Mouse (Mus musculus): ENCODE measurements around the gene Nxnl1. TPM values are rescaled to one million over a fixed set of nuclear protein-coding genes. Genes with fewer than 3 reads are reported as not detected.
"Not testable (repeated sequence)": the region's sequence is repeated elsewhere in the genome, so short reads cannot be mapped to it uniquely, and the experiment has no call there.

Nxnl1 gene
- total and polyA plus RNA-seq, 2 experiments from 2014 or later: not detected

DNA sequence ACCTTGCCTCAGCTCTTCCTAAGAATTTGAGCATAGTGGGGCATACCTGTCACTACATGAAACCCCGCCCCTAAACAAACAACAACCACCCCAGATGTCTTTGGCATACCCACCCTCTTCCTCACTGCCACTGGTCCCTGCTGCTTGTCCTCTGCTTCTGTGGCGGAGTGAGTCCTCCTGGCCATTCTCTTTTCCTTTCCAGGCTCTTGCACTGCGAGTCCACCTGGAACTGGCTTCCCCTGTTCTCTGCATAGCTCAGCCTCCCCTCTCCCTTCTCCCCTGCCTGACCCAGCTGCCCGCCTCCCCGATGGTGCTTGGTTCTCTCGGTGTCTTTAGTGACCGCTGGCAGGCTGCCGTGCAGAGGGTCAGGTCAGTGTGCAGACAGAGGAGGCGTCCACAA lies 22.6 kb downstream of the Nxnl1 start:
- WGBS: 91% methylated on average over 9 of the region's 9 CpGs
- TF ChIP-seq CTCF (IDR thresholded peaks at IDR 0.05; ENCODE audit: low read depth): no peak
- DNase-seq (no peak), ATAC-seq (no peak)
- no peaks in the 10 kb centered on the region for H3K4me1 ChIP-seq (ENCODE audit: insufficient read depth)
- H3K27me3 ChIP-seq (ENCODE audit: insufficient read depth, low read length): no peaks in the 10 kb centered on the region
- peak overlapping the region; percentile 74; the same call in 1 of the 2 replicates for H3K9ac ChIP-seq
- peak overlapping the region; percentile 75 for H3K4me3 ChIP-seq (ENCODE audit: low read depth, low read length)
- no peak overlapping the region for H3K27ac ChIP-seq (ENCODE audit: low read depth, low read length)
- H3K36me3 ChIP-seq (ENCODE audit: insufficient read depth): peaks cover 31% of the 10 kb centered on the region
- H3K9me3 ChIP-seq (ENCODE audit: low read length): no peaks in the 10 kb centered on the region
- H3K4me2 ChIP-seq (ENCODE audit: low read depth): peak overlapping the region; percentile 90

- H3K4me1 ChIP-seq (ENCODE audit: insufficient read depth): no peaks in the 10 kb centered on the region
- peak within 1 kb of the TSS; percentile 74 for H3K9ac ChIP-seq
- ATAC-seq (peak; percentile 97), DNase-seq (peak; percentile 98)
- TF ChIP-seq CTCF (IDR thresholded peaks at IDR 0.05; ENCODE audit: low read depth): no peak
- H3K27ac ChIP-seq (ENCODE audit: low read depth, low read length): 0 out of 2 replicates have a peak within 1 kb of the TSS, but pooled peaks have one; percentile 31
- H3K4me2 ChIP-seq (ENCODE audit: low read depth): peak within 1 kb of the TSS; percentile 90
- 0% methylated on average over 51 of the region's 55 CpGs for WGBS
- H3K4me3 ChIP-seq (ENCODE audit: low read depth, low read length): peak within 1 kb of the TSS; percentile 75
- no peaks in the 10 kb centered on the region for H3K27me3 ChIP-seq (ENCODE audit: insufficient read depth, low read length)
- H3K9me3 ChIP-seq (ENCODE audit: low read length): no peaks in the 10 kb centered on the region
- H3K36me3 ChIP-seq (ENCODE audit: insufficient read depth): peaks cover 24% of the 10 kb centered on the region
Measured at GRCm38 (mm10) chr8:71542632-71543343, 23.6 kb downstream of the Nxnl1 start, which contains the start of gene Mvb12a. Gene Mvb12a (plus strand): TSS chr8:71542922.

- DNase-seq (peak; percentile 29), ATAC-seq (peak; percentile 47; the same call in 1 of the 2 replicates)
- no peaks in the 10 kb centered on the region for H3K9me3 ChIP-seq (ENCODE audit: low read length)
- no peaks in the 10 kb centered on the region for H3K36me3 ChIP-seq (ENCODE audit: insufficient read depth)
- H3K4me1 ChIP-seq (ENCODE audit: insufficient read depth): no peaks in the 10 kb centered on the region
- 5% methylated on average over 37 of the region's 37 CpGs for whole genome bisulfite sequencing
- H3K27me3 ChIP-seq (ENCODE audit: insufficient read depth, low read length): peaks cover 8% of the 10 kb centered on the region
- H3K4me2 ChIP-seq (ENCODE audit: low read depth): peak within 1 kb of the TSS; percentile 45
- H3K4me3 ChIP-seq (ENCODE audit: low read depth, low read length): peak within 1 kb of the TSS; percentile 19
- no peak for TF ChIP-seq CTCF (IDR thresholded peaks at IDR 0.05; ENCODE audit: low read depth)
- no peak within 1 kb of the TSS for H3K27ac ChIP-seq (ENCODE audit: low read depth, low read length)
- H3K9ac ChIP-seq: no peak within 1 kb of the TSS
Measured at GRCm38 (mm10) chr8:71537028-71537867, 29.2 kb downstream of the Nxnl1 start, which contains the start of gene Bst2. Gene Bst2 (minus strand): TSS chr8:71537456.

- no peak overlapping the region for H3K4me2 ChIP-seq (ENCODE audit: low read depth)
Measured at GRCm38 (mm10) chr8:71535663-71536062, 30.7 kb downstream of the Nxnl1 start.

DNA sequence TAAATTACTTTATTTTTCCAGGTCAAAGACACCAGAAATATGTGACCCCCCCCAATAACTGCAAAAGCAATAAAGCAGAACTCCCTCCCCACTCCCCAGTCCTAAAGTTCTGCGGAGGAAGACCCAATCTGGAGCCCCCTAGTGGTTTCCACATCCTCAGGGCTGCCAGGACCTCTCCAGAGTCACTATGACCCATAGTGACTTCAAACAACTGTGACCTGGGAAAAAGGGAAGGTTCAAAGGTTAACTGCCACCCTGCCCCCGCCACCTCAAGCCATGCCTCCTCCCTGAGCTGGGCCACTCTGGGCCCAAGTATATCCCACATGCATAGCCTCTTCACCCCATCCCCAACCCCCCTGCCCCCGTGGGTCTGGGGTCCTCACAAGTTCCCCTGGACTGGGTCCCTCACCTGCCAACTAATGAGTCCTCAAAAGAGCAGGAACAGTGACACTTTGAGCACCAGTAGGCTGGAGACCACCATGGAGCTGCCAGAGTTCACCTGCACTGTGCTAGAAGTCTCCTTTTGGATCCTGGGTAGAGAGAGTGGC lies 32.1 kb downstream of the Nxnl1 start:
- TF ChIP-seq CTCF (IDR thresholded peaks at IDR 0.05; ENCODE audit: low read depth): peak; percentile 12; the same call in 1 of the 2 replicates
- Histone ChIP-seq H3K27ac (ENCODE audit: low read depth, low read length) (no peak overlapping the region), H3K9ac (no peak overlapping the region), H3K36me3 (ENCODE audit: insufficient read depth) (no peaks in the 10 kb centered on the region), H3K27me3 (ENCODE audit: insufficient read depth, low read length) (peaks cover 8% of the 10 kb centered on the region), H3K4me3 (ENCODE audit: low read depth, low read length) (no peak overlapping the region), H3K4me2 (ENCODE audit: low read depth) (no peak overlapping the region), H3K9me3 (ENCODE audit: low read length) (no peaks in the 10 kb centered on the region), H3K4me1 (ENCODE audit: insufficient read depth) (no peaks in the 10 kb centered on the region)
- 30% methylated on average over 3 of the region's 3 CpGs for WGBS
- DNase-seq (no peak), ATAC-seq (no peak)

More at GRCm38 (mm10) chr8:71535663-71536062, 30.7 kb downstream of the Nxnl1 start:
- ATAC-seq (no peak), DNase-seq (no peak)
- Histone ChIP-seq H3K27ac (ENCODE audit: low read depth, low read length) (no peak overlapping the region), H3K4me1 (ENCODE audit: insufficient read depth) (no peaks in the 10 kb centered on the region), H3K9ac (no peak overlapping the region), H3K27me3 (ENCODE audit: insufficient read depth, low read length) (peaks cover 8% of the 10 kb centered on the region), H3K36me3 (ENCODE audit: insufficient read depth) (no peaks in the 10 kb centered on the region), H3K9me3 (ENCODE audit: low read length) (no peaks in the 10 kb centered on the region), H3K4me3 (ENCODE audit: low read depth, low read length) (no peak overlapping the region)
- 74% methylated on average over 5 of the region's 5 CpGs for WGBS
- TF ChIP-seq CTCF (IDR thresholded peaks at IDR 0.05; ENCODE audit: low read depth): no peak

GRCm38 (mm10) chr8:71530735-71531467 lies 35.5 kb downstream of the Nxnl1 start:
- H3K27me3 ChIP-seq (ENCODE audit: insufficient read depth, low read length): peaks cover 11% of the 10 kb centered on the region; the same call in 1 of the 2 replicates
- not testable (repeated sequence) for H3K4me3 ChIP-seq (ENCODE audit: low read depth, low read length); H3K36me3 ChIP-seq (ENCODE audit: insufficient read depth); H3K9me3 ChIP-seq (ENCODE audit: low read length); H3K4me2 ChIP-seq (ENCODE audit: low read depth); H3K27ac ChIP-seq (ENCODE audit: low read depth, low read length); H3K9ac ChIP-seq; H3K4me1 ChIP-seq (ENCODE audit: insufficient read depth); ATAC-seq
- 66% methylated on average over 5 of the region's 12 CpGs for WGBS
- peak; percentile 55 for TF ChIP-seq CTCF (IDR thresholded peaks at IDR 0.05; ENCODE audit: low read depth)
- DNase-seq: peak; percentile 44

All from forebrain, postnatal 0 days (tissue).